Mouse (Mus musculus) MN1 (cell line): ENCODE measurements around the gene Galnt6.

ENCODE experiments used
- DNase-seq: peaks from one replicate; pipeline ENCODE4 v3.0.0-alpha.2; 2016; ENCODE audit warnings: low spot score

Gene Galnt6

GRCm38 (mm10) chr15:100684450-100684849 is 44.7 kb downstream of the Galnt6 start:
- no peak for DNase-seq

DNA sequence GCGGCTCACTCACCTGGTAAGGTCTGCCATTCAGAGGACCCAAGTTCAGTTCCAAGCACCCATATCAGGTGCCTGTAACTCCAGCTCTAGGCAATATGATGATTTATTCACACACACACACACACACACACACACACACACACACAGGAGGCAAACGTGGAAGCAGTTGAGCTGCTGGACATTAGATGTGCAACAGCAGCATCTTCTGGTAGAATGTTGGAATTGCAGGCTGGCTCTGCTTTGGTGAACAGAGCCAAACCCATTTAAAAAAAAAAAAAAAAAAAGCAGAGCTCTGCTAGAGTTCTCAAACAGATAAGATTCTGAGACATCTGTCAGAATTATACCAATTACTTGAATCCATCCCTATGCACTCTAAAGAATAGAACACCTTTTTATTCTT is 46.1 kb downstream of the Galnt6 start:
- peak; percentile 97 for DNase-seq

DNA sequence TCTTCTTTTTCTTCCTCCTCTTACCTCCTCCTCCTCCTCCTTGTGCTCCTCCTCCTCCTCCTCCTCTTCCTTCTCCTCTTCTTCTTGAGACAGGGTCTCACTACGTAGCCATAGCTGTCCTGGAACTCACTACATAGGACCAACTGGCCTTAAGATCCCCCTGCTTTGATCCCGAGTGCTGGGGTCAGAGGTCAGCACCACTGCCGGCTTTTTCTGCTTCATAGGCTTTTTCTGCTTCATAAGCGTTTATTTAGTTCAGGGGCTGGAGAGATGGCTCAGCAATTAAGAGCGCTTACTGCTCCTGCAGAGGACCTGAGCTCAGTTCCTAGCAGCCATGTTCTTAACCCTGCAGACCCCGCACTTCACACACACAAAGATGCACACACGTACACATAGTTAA is 47.4 kb downstream of the Galnt6 start:
- no peak for DNase-seq

DNA sequence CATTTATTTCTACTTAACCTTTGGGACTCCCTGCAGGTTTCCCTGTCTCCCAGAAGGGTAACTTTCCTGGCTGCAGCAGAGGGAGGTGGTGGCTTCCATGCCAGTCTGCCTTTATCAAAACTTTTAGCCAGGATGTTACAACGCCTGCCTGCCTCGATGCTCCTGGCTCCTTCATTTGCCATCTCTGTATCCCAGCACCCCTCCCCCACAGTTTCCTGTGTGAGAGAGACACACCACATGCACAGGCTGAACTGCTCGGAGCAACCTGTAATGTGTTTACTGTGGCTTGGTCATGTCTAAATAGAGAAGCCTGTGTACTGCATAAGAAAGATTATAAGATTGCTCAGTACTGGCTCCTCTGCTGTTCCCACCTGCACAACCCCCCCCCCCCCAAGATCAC is 48.8 kb downstream of the Galnt6 start:
- DNase-seq: no peak

DNA sequence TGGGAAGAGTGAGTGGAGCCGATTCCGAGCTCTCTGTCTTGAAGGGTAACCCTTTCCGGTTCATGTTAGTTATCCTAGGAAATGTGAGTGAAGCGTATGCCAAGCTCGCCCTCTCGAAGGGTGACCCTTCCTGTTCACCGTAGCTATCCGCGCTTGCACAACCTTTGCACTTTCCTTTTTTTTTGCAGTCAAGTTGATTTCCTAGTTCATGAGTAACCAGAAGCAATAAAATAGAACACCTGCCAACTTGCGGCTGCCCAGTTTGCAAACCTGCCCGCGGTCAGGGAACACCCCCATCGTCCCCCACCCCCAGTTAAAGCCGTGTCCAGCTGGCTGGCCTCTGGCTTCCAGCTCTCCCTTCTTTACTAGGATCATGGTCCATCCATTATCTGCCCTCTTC is 50.2 kb downstream of the Galnt6 start:
- DNase-seq: no peak

DNA sequence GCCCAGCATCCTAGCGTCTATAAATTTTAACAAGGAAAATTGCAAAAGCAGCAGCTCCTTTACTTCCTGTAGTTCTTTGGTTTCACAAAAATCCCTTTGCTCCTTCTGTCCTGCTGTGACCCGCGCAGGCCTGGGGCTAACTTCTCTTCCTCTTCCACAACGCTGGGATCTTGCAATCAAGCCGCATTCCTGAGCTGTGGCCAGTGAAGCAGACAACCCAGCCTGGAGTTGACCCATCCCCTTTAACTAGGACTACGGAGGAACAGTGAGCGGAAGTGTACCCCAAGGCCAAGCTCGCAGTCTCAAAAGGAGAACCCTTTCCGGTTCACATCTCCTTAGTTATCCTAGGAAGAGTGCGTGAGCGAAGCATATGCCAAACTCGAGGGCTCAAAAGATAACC is 50.6 kb downstream of the Galnt6 start:
- no peak for DNase-seq

DNA sequence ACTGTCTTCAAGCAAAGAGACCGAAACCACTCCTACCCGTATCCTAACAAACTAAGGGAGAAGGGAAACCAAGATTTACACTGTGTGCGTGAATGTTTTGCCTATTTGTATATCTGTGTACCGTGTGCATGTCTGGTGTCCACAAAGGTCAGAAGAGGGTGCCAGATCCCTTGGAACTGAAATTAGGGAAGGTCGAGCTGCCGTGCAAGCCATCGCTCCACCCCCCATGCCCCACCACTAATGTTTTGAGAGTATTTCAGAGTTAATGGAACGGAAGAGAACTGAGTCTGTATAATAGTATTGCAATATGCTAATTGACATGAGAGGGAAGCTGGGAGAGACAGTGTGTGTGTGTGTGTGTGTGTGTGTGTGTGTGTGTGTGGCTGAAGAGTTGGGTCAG is 51.5 kb downstream of the Galnt6 start:
- no peak for DNase-seq

DNA sequence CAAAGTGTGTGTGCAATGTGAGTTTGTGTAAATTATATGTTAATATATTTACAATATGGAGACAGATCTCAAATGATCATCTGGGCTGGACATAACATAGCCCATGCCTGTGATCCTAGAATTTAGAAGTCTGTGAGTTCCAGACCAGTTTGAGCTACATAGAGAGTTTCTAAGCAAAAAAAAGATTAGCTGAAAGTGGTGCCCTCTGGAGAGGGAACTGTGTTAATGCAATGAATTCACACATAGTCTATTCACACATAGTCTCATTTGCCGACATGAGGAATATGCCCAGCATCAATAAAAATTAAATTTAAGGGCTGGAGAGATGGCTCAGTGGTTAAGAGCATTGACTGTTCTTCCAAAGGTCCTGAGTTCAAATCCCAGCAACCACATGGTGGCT is 52.7 kb downstream of the Galnt6 start:
- DNase-seq: no peak

DNA sequence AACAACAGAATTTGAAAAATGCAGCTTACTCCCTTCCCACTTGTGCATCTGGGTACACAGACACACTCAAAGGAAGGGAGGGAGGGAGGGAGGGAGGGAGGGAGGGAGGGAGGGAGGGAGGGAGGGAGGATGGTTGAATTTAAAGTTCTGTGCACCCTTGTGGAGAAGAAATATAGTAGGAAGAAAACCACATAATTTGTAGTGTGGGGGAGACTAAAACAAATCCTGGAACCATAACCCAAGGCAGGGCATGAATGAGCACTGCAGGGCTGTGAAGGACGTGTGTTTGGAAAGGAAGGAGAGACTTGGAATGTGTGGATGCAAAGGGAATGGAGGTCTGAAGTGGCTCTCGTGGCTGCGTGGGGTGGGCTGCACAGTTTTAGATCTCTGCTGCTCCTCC is 53.7 kb downstream of the Galnt6 start:
- DNase-seq: no peak

DNA sequence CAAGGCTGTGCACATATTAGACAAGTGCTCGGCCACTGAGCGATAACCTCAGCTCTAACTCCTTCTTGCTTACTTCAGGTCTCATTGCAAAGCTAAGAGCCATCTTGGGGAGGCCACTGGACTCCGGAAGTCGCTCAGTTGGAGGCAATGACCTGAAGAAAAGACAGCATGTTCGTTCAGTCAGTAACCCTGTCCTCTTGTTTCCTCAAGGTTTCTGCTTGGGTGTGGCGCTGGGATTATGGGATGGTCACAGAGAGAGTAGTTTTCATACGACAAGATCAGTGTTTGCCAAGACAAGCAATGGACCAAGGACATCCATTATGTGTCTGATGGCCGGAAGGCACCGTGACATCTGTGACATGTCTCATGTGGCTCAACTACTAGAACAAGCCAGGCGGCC is 54.6 kb downstream of the Galnt6 start:
- DNase-seq: no peak

DNA sequence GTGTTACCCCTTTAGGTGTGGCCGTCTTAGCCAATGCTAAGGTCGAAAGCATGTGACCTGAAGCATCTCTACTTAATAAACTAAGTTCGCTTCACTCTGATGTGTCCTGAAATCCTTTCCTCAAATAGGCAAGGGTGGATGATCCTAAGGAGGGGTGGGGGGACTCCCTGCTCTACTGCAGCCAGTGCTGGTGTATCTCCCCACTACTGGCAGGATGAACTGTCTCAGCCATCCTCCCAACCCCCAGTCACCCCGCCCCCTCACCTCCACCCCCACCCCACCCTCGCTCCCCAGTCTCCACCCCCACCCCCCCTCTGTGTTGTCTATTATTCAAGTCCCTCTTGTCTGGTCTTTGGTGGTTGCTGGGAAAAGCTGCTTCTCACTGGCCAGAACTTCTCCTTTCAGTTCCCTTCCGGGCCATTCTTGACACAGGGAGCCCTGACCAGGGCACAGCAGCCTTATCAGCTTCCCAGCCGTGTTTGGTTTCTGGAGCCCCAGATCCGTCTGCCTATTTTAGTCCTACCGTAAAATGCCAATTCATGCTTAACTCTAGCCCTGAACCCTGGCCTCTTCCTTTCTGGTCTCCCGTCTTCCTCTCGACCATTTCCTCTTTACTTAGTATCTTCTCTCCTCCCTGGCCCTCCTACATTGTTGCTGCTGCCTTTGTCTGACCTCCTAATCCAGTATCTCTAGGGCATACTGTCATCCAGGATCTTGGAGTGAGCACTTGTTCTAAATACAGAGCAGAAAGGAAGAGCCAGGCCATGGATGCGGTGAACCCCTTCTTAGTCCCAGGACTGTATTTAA is 55.4 kb downstream of the Galnt6 start:
- DNase-seq: no peak

DNA sequence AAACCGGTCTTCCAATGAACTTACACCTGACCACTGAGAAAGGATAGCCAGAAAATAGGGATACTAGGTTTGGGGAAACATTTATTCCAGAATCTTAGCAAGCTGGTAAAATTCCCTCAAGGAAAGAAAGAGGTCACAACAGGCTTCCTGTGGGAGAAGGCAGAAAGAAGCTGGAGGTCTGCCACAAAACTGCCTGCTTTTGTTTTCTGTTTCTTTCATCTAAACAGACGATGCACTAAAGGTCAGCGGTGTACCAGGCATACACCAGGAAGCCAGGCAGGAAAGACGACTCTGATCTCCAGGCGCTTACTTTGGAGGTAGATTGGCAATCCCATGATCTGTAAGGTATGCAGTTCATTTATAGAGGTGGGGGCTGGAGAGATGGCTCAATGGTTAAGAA is 58.3 kb downstream of the Galnt6 start:
- DNase-seq: no peak

DNA sequence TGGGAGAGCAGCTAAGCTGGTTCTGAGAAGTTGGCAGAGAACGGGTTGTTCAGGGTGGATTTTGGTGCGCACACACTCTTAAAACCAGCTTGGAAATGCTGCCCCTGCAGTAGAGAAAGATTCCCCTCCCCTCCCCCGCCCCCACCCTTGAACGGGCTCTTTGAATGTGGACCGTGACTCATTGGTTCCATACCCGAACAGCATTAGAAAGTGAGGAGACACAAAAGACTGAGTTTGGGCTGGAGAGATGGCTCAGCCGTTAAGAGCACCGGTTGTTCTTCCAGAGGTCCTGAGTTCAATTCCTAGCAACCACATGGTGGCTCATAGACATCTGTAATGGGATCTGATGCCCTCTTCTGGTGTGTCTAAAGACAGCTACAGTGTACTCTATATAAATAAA is 59.2 kb downstream of the Galnt6 start:
- DNase-seq: no peak

DNA sequence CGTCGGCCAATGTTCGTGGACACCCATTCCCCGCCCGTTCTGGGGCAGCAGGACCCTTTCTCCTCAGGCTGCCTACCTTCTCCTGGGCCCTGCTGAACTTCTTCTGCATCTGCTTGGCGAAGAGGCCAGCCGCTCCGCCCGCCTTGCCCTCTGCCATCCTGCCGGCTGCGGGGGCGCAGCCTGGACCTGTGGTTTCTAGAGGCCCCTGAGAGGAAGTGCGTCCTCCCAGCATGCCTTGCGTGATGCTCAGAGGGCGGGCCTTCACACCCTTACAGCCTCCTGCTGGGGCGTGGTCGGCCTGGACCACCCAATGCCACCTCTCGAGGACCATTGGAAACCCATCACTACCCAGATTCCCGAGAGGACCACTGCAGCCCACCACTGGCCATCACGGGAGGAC is 59.8 kb downstream of the Galnt6 start, which contains the start of gene Bin2:
TSS of gene Bin2 (minus strand) at position 217 of the 400 bp plus-strand sequence.
- no peak for DNase-seq

DNA sequence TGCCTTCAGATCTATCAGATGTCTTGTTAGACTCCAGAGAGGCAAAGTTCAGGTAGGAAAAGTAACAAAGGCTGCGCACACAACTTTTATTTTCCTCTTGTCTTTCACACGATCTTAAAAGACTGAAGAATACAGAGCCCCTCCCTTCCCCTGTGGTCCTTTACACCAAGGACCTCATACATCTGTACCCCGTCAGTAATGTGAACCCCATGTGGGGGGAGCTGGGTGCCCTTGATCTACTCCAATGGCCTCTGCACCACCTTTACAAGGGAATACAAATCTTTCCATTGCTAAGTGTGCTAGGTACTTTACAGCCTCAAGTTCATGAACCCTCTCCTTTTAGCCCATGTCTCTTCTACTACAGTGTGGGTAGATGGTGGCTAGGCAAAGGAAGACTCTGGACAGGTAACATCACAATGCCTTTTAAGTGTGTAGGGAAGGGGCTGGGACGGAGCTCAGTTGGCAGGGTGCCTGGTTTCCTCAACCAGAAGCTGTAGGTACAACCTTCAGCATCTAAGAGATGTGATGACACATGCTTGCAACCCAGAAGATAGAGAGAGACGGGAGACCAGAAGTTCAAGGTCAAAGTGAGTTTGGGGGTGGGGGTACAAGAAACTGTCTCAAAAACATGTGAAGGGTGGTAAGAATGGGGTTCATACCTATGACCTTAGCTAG is 61.2 kb downstream of the Galnt6 start:
- no peak for DNase-seq

DNA sequence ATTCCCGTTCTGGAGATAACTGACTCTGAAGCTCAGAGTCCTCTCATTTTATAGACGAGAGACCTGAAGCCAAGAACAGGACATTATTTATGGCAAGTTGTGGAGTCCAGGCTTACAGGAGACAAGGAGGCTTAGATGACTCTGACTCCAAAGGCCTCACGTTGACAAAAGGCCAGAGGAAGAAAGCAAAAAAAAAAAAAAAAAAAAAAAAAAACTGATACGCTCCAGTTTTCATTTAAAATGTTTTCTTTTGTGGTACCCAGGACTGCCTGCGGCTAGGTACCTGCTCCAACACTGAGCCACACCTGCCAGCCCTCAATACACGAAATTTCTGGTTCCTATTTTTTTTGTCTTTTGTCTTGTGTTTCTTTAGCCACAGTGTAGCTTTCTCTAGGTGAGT is 61.8 kb downstream of the Galnt6 start:
- no peak for DNase-seq

GRCm38 (mm10) chr15:100666851-100667250 is 62.3 kb downstream of the Galnt6 start:
- DNase-seq: no peak

- no peak for DNase-seq
Measured at GRCm38 (mm10) chr15:100666219-100666696, 62.9 kb downstream of the Galnt6 start.

DNA sequence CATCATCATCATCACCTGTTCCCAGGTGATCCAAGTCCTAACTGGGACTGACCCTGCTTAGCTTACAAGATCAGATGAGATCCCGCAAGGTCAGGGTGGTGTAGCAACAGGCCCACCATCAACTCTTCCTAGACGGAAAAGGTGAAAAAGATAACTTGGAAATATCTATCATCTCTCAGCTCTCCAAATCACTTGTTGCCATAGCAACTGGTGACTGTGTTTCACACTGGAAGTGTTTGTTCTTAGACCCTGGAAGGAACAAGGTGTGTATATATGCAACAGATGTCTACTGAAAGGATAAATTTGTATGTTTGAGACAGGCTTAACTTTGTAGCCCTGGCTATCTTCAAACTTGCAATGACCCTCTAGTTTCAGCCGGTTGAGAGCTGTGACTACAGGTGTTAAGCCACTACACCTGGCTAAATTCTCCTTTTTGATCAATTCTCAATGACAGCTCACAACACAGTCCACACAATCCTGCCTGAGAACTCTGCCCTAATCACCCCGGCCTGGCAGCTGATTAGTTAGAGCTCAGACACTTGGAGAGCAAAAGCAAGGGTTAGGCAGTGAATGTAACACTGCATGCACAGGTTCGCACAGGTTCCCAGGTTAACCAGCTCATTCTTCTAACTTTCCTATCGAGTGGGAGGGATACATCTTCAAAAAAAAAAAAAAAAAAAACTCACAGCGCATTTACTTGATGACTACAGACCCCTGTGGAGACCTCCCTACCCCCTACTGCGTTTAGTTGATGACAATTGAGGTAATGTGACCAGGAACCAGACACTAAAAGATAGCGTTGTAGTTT is 63.6 kb downstream of the Galnt6 start:
- DNase-seq: no peak

GRCm38 (mm10) chr15:100664813-100665274 is 64.3 kb downstream of the Galnt6 start:
- DNase-seq: no peak

DNA sequence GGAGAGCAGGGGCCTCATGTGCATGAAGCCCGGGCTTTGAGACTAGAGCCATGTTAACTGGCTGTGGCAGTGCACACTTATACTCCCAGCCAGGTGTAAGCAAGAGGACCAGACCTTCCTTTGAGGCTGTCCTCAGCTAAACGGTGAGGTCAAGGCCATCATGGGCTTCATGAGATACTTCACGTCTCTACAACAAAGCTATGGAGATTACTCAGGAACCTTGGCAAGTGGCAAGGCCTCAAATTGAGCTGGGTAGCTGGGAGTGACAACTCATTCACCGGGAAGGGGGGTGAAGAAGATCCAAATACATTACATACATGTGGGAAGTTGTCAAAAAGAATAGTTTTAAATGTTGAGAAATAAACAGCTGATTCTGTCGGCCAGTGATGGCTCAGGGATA is 68.4 kb downstream of the Galnt6 start:
- DNase-seq: no peak

- DNase-seq: no peak
Measured at GRCm38 (mm10) chr15:100660306-100660705, 68.9 kb downstream of the Galnt6 start.

GRCm38 (mm10) chr15:100655201-100655600 is 74.0 kb downstream of the Galnt6 start:
- DNase-seq: no peak
